Mouse (Mus musculus) right cerebral cortex, postnatal 10 days (tissue): Measurements from ENCODE around the gene Msh2.

Experiments
- DNase-seq, 2 experiments: peaks; one replicate each; pipeline ENCODE4 v3.0.0; 2021; ENCODE audit warnings: low spot score in 2 of 2

The Msh2 gene

GRCm38 (mm10) chr17:87700101-87700500 is 28.0 kb downstream of the Msh2 start:
- DNase-seq: no peak

GRCm38 (mm10) chr17:87724727-87725126 is 52.6 kb downstream of the Msh2 start:
- DNase-seq: peak in 1 of 2 experiments; percentile 16

GRCm38 (mm10) chr17:87726489-87727356 is 54.6 kb downstream of the Msh2 start:
- peak; percentile 55 to 65 for DNase-seq

DNA sequence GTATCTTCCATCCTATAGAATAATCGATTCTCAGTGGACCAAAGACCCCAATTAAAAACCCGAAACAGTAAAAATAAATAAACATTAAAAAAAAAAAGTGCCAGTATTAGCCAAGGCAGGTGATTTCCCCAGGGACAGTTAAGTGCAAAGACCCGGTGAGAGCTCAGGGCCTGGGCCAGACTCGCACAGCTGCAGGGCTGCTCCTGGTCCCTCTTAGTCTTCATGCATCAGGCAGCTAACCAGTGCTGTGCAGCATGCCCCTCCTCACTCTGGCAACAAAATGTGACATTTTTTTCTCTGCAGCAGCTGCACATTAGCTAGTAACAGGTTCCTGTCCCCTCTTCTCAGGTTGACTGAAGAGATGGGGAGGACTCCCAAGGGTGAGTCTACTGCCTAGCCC is 59.8 kb downstream of the Msh2 start:
- peak in 1 of 2 experiments; percentile 11 for DNase-seq

- peak in 1 of 2 experiments; percentile 18 for DNase-seq
Measured at GRCm38 (mm10) chr17:87734471-87734870, 62.3 kb downstream of the Msh2 start.

DNA sequence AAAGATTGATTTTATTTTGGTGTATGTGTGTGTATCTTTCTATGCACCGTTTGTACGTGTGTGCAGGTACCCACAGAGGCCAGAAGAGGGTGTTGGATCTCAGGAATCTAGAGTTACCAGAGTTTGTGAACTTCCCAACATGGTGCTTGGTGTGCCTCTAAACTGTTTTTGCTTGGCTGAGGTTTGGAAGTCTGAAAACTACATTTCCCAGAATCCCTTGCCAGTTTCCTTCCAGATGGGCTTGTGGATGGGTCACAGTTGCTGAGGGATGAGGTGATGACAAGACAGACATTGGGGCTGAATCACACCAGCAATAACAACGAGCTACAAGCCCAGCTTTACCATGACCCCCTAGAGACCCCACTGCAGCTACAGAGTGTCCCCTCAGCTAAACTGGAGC is 65.0 kb downstream of the Msh2 start:
- no peak for DNase-seq

DNA sequence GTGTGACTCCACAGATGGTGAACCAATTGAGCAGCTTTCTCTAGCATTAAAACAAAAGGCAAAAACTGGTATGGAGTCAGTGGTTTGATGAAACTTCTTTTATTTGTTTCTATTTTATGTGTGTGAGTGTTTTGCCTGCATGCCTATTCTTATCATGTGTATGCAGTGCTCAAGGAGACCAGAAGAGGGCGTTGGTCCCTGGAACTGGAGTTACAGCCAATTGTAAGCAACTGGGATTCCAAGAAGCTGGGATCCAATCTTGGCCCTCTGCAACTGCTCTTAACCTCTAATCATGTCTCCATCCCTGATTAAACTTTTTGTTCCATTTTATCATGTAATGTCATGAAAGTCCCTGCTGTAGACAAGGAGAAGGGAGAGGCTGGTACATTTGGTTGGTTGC is 67.7 kb downstream of the Msh2 start:
- DNase-seq: no peak

DNA sequence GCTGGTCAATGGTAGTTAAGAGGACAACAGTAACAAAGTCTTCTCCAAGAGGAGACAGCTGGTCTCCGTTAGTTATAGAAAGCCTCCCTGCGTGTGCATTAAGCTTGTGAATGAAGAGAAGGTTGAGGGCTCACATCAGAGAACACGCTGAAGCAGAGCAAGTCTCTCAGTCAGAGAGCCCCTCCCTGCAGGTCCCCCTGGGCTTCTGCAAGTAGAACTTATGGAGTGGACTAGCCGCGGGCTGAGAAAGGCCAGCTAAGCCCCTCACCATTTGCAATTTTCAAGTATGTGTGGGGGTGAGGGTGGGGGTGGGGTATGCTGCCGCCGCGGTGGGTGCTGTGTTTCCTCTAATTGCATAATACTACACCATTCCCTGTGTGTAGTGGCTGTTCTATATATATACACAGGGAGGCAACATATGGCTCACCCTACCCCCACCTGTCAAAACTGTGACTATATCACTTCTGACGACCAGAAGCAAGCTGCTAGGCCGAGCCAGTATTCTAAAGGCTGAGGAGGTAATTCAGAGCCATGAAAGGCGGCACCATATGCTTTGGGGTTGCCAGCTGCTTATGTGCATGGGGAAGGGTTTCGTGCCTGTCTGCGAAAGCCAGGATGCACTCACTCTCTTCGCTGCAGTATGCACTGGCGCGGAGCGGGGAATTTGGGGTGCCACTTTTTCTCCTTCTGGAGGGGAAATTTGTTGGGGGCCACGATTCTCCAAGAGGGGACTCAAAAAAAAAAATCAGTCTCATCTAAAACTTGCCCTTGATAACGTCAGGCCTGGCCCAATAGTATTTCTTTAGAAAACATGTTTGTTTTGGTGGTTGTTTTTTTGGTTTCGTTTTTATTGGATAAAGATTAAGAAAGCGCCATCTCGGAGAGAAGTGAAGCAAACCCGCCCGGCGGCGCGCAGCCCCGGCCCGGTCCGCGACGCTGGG is 73.1 kb downstream of the Msh2 start:
- peak; percentile 81 to 93 for DNase-seq

GRCm38 (mm10) chr17:87745926-87746888 is 74.1 kb downstream of the Msh2 start:
- DNase-seq: peak; percentile 72 to 75

- DNase-seq: no peak
Measured at GRCm38 (mm10) chr17:87760315-87760714, 88.2 kb downstream of the Msh2 start.

DNA sequence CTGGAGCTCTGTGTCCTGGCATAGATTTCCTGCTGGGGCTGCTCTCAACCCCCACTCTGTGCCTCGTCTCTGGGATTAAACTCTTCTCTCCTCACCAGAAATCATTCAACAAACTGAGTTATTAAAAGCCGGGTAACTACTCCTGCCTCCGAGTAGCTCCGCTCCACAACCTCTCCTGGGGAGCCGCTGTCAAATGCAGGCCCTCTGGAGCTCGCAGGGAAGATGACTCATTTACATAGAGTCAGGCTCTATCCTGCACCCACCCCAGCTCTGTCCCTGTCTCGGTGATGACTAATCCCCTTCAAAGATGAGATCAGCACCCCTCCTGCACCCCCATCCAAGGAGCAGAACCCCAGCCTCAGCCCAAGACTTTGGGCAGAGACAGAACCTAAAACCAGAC is 91.0 kb downstream of the Msh2 start:
- no peak for DNase-seq

DNA sequence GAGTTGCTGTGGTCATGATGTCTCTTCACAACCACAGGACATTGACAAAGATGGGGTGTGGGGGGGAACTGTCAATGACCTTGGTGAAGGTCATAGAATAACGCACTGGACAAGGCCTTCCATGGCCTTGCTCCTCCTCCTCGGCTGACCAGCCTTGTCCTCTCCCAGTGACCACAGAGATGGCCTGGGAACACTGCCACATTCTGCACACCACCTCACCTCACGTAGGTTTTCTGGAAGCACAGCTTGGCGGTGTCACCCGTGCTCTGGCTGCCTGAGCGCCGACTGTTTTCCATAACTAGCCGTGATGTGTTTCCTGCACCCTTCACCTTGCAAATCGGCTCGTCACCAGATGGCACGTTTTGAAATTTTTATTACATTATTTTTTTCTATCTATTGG is 92.9 kb downstream of the Msh2 start:
- no peak for DNase-seq

DNA sequence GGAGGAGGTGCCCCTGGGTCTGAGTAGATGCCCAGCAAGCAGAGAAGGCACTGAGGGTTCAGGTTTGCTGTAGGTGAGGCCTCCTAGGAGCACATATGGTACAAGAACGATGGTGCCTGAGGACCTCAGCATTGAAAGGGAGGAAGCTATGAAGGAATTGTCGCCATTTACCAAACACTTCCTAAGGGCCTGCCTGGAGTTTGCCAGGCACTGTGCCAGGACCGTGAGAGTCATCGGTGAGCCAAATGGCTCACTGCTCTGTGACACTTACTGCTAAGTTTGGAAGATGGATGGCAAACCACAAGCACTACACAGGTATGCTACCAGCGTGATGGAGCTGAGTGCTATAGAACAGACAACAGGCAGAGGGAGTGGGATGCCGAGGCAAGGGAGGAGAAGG is 94.8 kb downstream of the Msh2 start:
- no peak for DNase-seq

- DNase-seq: no peak
Measured at GRCm38 (mm10) chr17:87770766-87771165, 98.6 kb downstream of the Msh2 start.

DNA sequence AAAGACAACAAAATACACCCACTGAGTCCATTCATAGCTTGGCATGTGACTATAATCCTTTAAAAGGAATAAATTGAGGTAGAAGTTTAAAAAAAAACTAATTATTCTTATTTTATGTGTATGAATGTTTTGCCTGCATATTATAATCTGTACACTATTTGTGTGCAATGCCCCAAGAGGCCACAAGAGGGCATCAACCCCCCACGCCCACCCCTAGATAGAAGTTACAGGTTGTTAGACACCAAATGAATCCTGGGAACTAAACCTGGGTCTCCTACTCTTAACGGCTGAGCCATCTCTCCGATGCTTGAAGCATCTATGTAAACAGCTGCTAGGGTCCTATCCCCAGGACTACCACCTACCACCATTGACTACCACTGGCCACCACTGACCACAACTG is 101.0 kb downstream of the Msh2 start:
- DNase-seq: no peak
